Mouse (Mus musculus) CH12F3 (cell line): ENCODE results near the gene Slc35f3.

Experiments
- in situ Hi-C: fragments of 300-500 bp; cut with MboI; formaldehyde crosslinking; loops from 2 replicates; pipeline ENCODE4 v1.14.3; 2020; ENCODE audit warnings: low sequenced_read_pairs

Gene Slc35f3

GRCm38 (mm10) chr8:126326731-126327130 lies 28.4 kb downstream of the Slc35f3 start:
- in situ Hi-C loops, result no loop called here

- in situ Hi-C loops, result no loop called here
These were observed 29.4 kb downstream of the Slc35f3 start for GRCm38 (mm10) chr8:126327786-126328185.

- in situ Hi-C loops, result no loop called here
These were observed 40.5 kb downstream of the Slc35f3 start for GRCm38 (mm10) chr8:126338864-126339263.

- in situ Hi-C loops, result no loop called here
These were observed 41.0 kb downstream of the Slc35f3 start for GRCm38 (mm10) chr8:126339357-126339756.

- in situ Hi-C loops, result no loop called here
These were observed 42.8 kb downstream of the Slc35f3 start for GRCm38 (mm10) chr8:126341200-126341599.

- in situ Hi-C loops, result no loop called here
These were observed 45.1 kb downstream of the Slc35f3 start for GRCm38 (mm10) chr8:126343427-126343826.

GRCm38 (mm10) chr8:126345100-126345499 lies 46.7 kb downstream of the Slc35f3 start:
- in situ Hi-C loops, result no loop called here

- in situ Hi-C loops, result no loop called here
These were observed 54.9 kb downstream of the Slc35f3 start for GRCm38 (mm10) chr8:126353259-126353658.

- in situ Hi-C loops, result no loop called here
These were observed 59.6 kb downstream of the Slc35f3 start for GRCm38 (mm10) chr8:126357946-126358345.

- in situ Hi-C loops, result no loop called here
These were observed 60.9 kb downstream of the Slc35f3 start for GRCm38 (mm10) chr8:126359296-126359695.

- in situ Hi-C loops, result no loop called here
These were observed 61.7 kb downstream of the Slc35f3 start for GRCm38 (mm10) chr8:126360106-126360505.

GRCm38 (mm10) chr8:126360701-126361100 lies 62.3 kb downstream of the Slc35f3 start:
- in situ Hi-C loops, result no loop called here

- in situ Hi-C loops, result no loop called here
These were observed 67.9 kb downstream of the Slc35f3 start for GRCm38 (mm10) chr8:126366251-126366650.

GRCm38 (mm10) chr8:126368349-126369054 lies 70.1 kb downstream of the Slc35f3 start:
- in situ Hi-C loops, result no loop called here

- in situ Hi-C loops, result no loop called here
These were observed 73.5 kb downstream of the Slc35f3 start for GRCm38 (mm10) chr8:126371871-126372270.

- in situ Hi-C loops, result no loop called here
These were observed 81.2 kb downstream of the Slc35f3 start for GRCm38 (mm10) chr8:126379580-126379979.

- in situ Hi-C loops, result no loop called here
These were observed 81.8 kb downstream of the Slc35f3 start for GRCm38 (mm10) chr8:126380141-126380540.

GRCm38 (mm10) chr8:126381299-126381698 lies 82.9 kb downstream of the Slc35f3 start:
- in situ Hi-C loops, result no loop called here

- in situ Hi-C loops, result no loop called here
These were observed 83.9 kb downstream of the Slc35f3 start for GRCm38 (mm10) chr8:126382216-126382615.

- in situ Hi-C loops, result no loop called here
These were observed 84.4 kb downstream of the Slc35f3 start for GRCm38 (mm10) chr8:126382749-126383148.

GRCm38 (mm10) chr8:126387566-126387965 lies 89.2 kb downstream of the Slc35f3 start:
- in situ Hi-C loops, result no loop called here

- in situ Hi-C loops, result no loop called here
These were observed 93.2 kb downstream of the Slc35f3 start for GRCm38 (mm10) chr8:126391541-126391940.

GRCm38 (mm10) chr8:126395386-126395785 lies 97.0 kb downstream of the Slc35f3 start:
- in situ Hi-C loops, result no loop called here
